Mouse (Mus musculus): ENCODE results near the gene Clcf1.
"Not testable (repeated sequence)": the region's sequence is repeated elsewhere in the genome, so short reads cannot be mapped to it uniquely, and the experiment has no call there.

Clcf1 gene

GRCm38 (mm10) chr19:4248683-4249082, 34.6 kb downstream of the Clcf1 start:
- not testable (repeated sequence) for DNase-seq (ENCODE audit: low read depth, low spot score)

GRCm38 (mm10) chr19:4254230-4254629, 40.2 kb downstream of the Clcf1 start:
- DNase-seq (ENCODE audit: low read depth, low spot score), result no peak

GRCm38 (mm10) chr19:4255583-4256162, 41.6 kb downstream of the Clcf1 start:
- DNase-seq (ENCODE audit: low read depth, low spot score), result no peak

GRCm38 (mm10) chr19:4257216-4257896, 43.3 kb downstream of the Clcf1 start:
- DNase-seq (ENCODE audit: low read depth, low spot score), result peak; percentile 79

- no peak for DNase-seq (ENCODE audit: low read depth, low spot score)
Observed at GRCm38 (mm10) chr19:4257897-4258252, 43.8 kb downstream of the Clcf1 start.

- no peak for DNase-seq (ENCODE audit: low read depth, low spot score)
Observed at GRCm38 (mm10) chr19:4261038-4261698, 47.1 kb downstream of the Clcf1 start.

GRCm38 (mm10) chr19:4262756-4263155, 48.7 kb downstream of the Clcf1 start:
- DNase-seq (ENCODE audit: low read depth, low spot score), result no peak

- no peak for DNase-seq (ENCODE audit: low read depth, low spot score)
Observed at GRCm38 (mm10) chr19:4263702-4264101, 49.7 kb downstream of the Clcf1 start.

- no peak for DNase-seq (ENCODE audit: low read depth, low spot score)
Observed at GRCm38 (mm10) chr19:4264171-4264780, 50.2 kb downstream of the Clcf1 start.

GRCm38 (mm10) chr19:4265956-4266355, 51.9 kb downstream of the Clcf1 start:
- DNase-seq (ENCODE audit: low read depth, low spot score), result no peak

- no peak for DNase-seq (ENCODE audit: low read depth, low spot score)
Observed at GRCm38 (mm10) chr19:4268566-4269361, 54.7 kb downstream of the Clcf1 start, which contains the start of gene Ssh3. Gene Ssh3 (minus strand): TSS chr19:4269180.

- no peak for DNase-seq (ENCODE audit: low read depth, low spot score)
Observed at GRCm38 (mm10) chr19:4270187-4270586, 56.1 kb downstream of the Clcf1 start.

GRCm38 (mm10) chr19:4270972-4271371, 56.9 kb downstream of the Clcf1 start:
- no peak for DNase-seq (ENCODE audit: low read depth, low spot score)
